Mouse (Mus musculus) spleen, adult 2 months (tissue): ENCODE measurements around the gene Zfp90. TPM values are rescaled to one million over a fixed set of nuclear protein-coding genes. Genes with fewer than 3 reads are reported as not detected.

Experiments
- DNase-seq, 2 experiments: peaks; one replicate each; pipeline versions ENCODE4 v3.0.0 to v3.0.0-alpha.2; 2012 to 2021; ENCODE audit warnings: low spot score in 2 of 2, low read depth in 1 of 2
- H3K27ac ChIP-seq: fragments of 200-500 bp; 2 replicates; pipeline ENCODE4 v1.5.1; 2012; ENCODE audit warnings: low read length, inconsistent platforms; ENCODE audit not compliant: insufficient read depth
- H3K27me3 ChIP-seq: fragments of 200-500 bp; 2 replicates; pipeline ENCODE4 v1.6.1; 2012; ENCODE audit warnings: mild to moderate bottlenecking, moderate library complexity, low read length, inconsistent platforms; ENCODE audit not compliant: control insufficient read depth, insufficient read depth
- H3K36me3 ChIP-seq: fragments of 200-500 bp; 2 replicates; pipeline ENCODE4 v1.6.1; 2012; ENCODE audit warnings: mild to moderate bottlenecking, low read length, inconsistent platforms; ENCODE audit not compliant: control insufficient read depth, insufficient read depth
- H3K4me1 ChIP-seq: fragments of 200-500 bp; 2 replicates; pipeline ENCODE4 v1.6.1; 2011; ENCODE audit warnings: inconsistent platforms; ENCODE audit not compliant: control insufficient read depth, insufficient read depth, insufficient read length
- H3K4me3 ChIP-seq: fragments of 200-500 bp; 2 replicates; pipeline ENCODE4 v1.5.1; 2011; ENCODE audit warnings: mild to moderate bottlenecking, inconsistent platforms; ENCODE audit not compliant: insufficient read depth, insufficient read length; ENCODE audit errors: extremely low read depth
- CTCF ChIP-seq: fragments of 200-500 bp; IDR thresholded peaks from 2 replicates; pipeline ENCODE4 v1.5.1; 2011; ENCODE audit warnings: mild to moderate bottlenecking, inconsistent platforms; ENCODE audit not compliant: insufficient read depth, insufficient read length, insufficient replicate concordance; ENCODE audit errors: extremely low read depth
- POLR2A ChIP-seq: fragments of 200-500 bp; IDR thresholded peaks from 2 replicates; pipeline ENCODE4 v1.6.1; 2011; ENCODE audit warnings: low read depth, low read length, inconsistent platforms
- WGBS: fragments of 180-500 bp; shearing (Covaris S2); methylation state at CpG from one replicate; pipeline ENCODE4 v1.1.7; 2018; 5-methylcytosine and 5-hydroxymethylcytosine counted together
- polyA plus RNA-seq: library from polyadenylated mRNA; depleted of rRNA; stranded (reverse); fragments of >200 nt; gene quantifications from 2 replicates; pipeline ENCODE4 v1.2.3, GENCODE M21; 2012; rRNA removed

The Zfp90 gene
- polyA plus RNA-seq, 1 experiment: 2.2 TPM

DNA sequence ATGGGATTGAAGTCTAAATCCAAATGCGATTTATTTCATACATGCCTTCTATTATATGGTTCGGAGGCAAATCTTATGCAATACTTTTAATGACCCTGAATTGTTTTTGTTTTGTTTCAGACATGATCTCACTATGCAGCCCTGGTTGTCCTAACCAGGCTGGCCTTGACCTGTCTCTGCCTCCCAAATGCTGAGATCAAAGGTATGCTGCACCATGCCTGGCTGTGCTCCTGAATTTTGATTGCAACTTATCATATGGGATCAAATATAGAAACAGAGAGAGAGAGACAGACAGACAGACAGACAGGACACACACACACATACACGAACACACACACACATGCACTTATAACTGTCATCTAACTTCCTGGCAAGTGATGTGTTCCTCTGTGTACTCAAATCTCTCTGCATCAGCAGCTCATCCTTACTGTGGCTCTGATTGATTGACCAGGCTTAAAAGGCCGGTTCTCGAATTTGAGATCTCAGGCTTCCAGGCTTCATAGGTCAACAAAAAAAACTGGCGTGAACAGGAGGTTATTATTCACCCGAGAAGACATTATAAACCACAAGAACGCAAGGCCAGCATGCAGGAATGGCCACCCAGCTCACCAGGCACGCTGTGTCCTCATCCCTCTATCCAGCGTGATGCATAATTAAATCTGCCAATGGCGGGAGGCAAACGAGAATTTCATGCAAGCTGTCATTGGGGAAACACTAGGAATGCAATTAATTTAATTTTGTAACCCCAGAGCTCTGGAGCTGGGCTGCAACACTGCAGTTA, 37.8 kb downstream of the Zfp90 start:
- TF ChIP-seq POLR2A (no peak), CTCF (no peak)
- WGBS: 78% methylated on average over 12 of the region's 12 CpGs
- Histone ChIP-seq H3K4me1 (no peaks in the 10 kb centered on the region), H3K36me3 (no peaks in the 10 kb centered on the region), H3K27me3 (no peaks in the 10 kb centered on the region), H3K4me3 (no peak overlapping the region), H3K27ac (no peak overlapping the region)
- no peak for DNase-seq

DNA sequence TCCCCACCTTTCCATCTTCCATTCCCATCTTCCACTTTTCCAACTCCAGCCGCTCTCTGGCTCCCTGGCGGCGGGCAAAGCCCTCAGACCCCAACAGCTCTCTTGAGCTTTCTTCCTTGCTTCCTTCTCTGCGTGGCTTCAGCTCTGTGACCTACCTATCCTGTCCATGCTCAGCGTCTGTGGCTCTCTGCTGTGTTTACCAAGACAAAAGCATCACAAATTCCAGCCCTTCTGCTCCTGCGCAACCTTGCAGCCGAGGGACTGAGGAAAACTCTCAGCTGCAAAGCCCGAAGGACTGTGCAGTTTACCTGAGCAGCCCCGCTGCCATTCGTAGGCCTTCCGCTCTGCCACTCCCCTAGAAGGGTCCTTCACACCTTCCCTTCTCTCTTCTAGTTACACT, 38.9 kb downstream of the Zfp90 start:
- no peak for DNase-seq
- H3K27me3 ChIP-seq: no peaks in the 10 kb centered on the region
- no peaks in the 10 kb centered on the region for H3K36me3 ChIP-seq
- TF ChIP-seq CTCF: no peak
- no peak for TF ChIP-seq POLR2A
- H3K4me3 ChIP-seq: no peak overlapping the region
- no peak overlapping the region for H3K27ac ChIP-seq
- H3K4me1 ChIP-seq: no peaks in the 10 kb centered on the region
- WGBS: 82% methylated on average over 11 of the region's 11 CpGs

DNA sequence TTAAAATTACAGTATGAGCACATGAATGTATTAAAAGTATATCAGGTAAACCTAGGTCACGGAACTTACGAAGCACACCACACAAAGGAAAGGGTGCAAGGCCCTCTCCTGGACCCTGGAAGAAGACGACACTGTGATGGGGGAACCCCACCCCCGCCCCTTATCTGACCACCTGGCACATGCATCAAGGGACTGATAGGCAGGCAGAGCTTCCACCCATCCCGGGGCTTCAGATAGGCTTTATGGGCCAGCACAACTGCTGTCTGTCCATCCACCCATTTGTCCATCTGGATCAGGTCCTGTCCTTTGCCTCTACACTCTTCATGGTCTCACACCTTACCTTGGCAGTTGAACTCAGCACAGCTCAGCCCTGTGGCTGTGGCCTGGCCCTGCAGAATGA, 47.0 kb downstream of the Zfp90 start:
- 79% methylated on average over 5 of the region's 5 CpGs for WGBS
- TF ChIP-seq CTCF: no peak
- no peak for TF ChIP-seq POLR2A
- DNase-seq: no peak

DNA sequence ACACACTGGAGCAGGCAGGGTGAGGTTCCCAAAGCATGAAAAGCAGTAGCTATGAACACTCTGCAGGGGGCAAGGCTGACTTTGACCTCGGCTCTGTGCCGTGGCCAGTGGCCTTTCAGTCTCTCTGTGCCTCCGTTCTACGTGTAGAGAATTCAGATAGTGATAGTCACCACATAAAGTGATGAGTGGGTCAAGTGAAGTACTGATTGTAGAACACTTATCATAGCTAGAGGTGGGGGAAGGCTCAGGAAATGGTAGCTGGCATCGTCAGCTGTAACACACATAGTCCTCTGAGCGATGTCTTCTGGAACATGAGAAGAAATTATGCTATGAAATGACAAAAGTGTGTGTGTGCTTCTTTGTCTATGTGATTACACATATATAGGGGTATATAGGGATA, 48.7 kb downstream of the Zfp90 start:
- Histone ChIP-seq H3K27me3 (no peaks in the 10 kb centered on the region), H3K4me3 (no peak overlapping the region), H3K27ac (no peak overlapping the region), H3K4me1 (no peaks in the 10 kb centered on the region), H3K36me3 (no peaks in the 10 kb centered on the region)
- 94% methylated on average over 6 of the region's 6 CpGs for WGBS
- TF ChIP-seq CTCF: no peak
- no peak for TF ChIP-seq POLR2A
- DNase-seq: no peak

More for the DNA sequence above, 47.0 kb downstream of the Zfp90 start:
- Histone ChIP-seq H3K27ac (no peak overlapping the region), H3K27me3 (no peaks in the 10 kb centered on the region), H3K4me1 (no peaks in the 10 kb centered on the region), H3K36me3 (no peaks in the 10 kb centered on the region), H3K4me3 (no peak overlapping the region)

DNA sequence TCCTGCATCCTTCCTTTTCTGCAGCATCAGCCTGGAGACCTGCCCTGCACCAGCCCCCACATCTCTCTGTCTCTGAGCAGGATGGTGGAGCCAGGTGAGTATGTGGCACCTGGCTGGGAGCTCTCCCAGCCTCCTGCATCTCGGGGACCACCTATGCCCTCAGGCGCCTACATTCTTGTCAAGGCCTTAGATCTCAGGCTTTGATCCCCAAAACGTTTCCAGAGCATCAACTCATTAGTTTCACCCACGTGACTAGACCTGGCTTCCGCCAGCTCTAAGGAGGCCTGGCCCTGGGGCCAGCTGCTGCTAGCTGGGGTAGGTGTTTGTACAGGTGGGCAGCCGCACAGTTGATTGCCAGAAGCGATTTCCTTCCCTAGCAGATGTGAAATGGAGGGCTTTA, 54.4 kb downstream of the Zfp90 start:
- WGBS: 74% methylated on average over 7 of the region's 7 CpGs
- no peaks in the 10 kb centered on the region for H3K36me3 ChIP-seq
- no peak overlapping the region for H3K4me3 ChIP-seq
- H3K27me3 ChIP-seq: no peaks in the 10 kb centered on the region
- H3K4me1 ChIP-seq: no peaks in the 10 kb centered on the region
- TF ChIP-seq CTCF (no peak), POLR2A (no peak)
- no peak overlapping the region for H3K27ac ChIP-seq
- DNase-seq: no peak

DNA sequence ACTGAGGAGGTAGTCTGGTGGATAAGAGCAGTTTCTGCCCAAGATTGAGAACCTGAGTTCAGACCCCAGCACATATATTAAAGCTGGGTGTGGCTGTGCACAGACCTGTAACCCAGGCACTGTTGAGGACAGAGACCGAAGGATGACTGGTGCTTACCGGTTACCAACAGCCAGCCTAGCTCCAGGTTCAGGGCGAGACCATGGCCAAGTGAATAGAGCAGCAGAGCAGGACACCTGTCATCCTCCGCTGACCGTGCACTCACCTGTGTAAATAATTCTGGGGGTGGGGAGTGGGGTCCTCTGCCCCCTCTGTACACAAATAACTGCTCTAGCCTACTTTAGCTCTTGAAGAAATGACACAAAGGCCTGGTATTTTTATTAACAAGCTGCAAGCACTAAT, 58.9 kb downstream of the Zfp90 start:
- DNase-seq: no peak
- Histone ChIP-seq H3K27me3 (no peaks in the 10 kb centered on the region), H3K27ac (no peak overlapping the region), H3K4me3 (no peak overlapping the region), H3K36me3 (no peaks in the 10 kb centered on the region), H3K4me1 (no peaks in the 10 kb centered on the region)
- WGBS: 88% methylated on average over 5 of the region's 5 CpGs
- TF ChIP-seq CTCF: no peak
- no peak for TF ChIP-seq POLR2A

Other genes starting within 250 kb of the Zfp90 start
- gene Slc7a6, start 246.5 kb upstream of the Zfp90 start, polyA plus RNA-seq: 22.4 and 22.6 TPM in 2 replicates
- gene Slc7a6os, start 204.4 kb upstream of the Zfp90 start, polyA plus RNA-seq: 18.8 and 22.2 TPM in 2 replicates
- 24.0 and 25.2 TPM in 2 replicates for gene Prmt7, start 204.4 kb upstream of the Zfp90 start, polyA plus RNA-seq
- gene Smpd3, start 77.3 kb upstream of the Zfp90 start, polyA plus RNA-seq: 1.1 and 1.4 TPM in 2 replicates
- gene 6030452D12Rik, start 85.2 kb downstream of the Zfp90 start, polyA plus RNA-seq: not detected in 2 replicates
- gene Cdh3, start 95.6 kb downstream of the Zfp90 start, polyA plus RNA-seq: 1.9 TPM in 2 replicates
- gene Gm10073, start 158.1 kb downstream of the Zfp90 start, polyA plus RNA-seq: 153 and 172 TPM in 2 replicates
- gene Cdh1, start 188.0 kb downstream of the Zfp90 start, polyA plus RNA-seq: 1.5 TPM in 2 replicates